Mouse (Mus musculus) midbrain, embryonic 10.5 days (tissue): ENCODE measurements around the gene Sema4f. TPM values are rescaled to one million over a fixed set of nuclear protein-coding genes. Genes with fewer than 3 reads are reported as not detected.

ENCODE experiments used
- DNase-seq: peaks from one replicate; pipeline ENCODE4 v3.0.0-alpha.2; 2017; ENCODE audit warnings: low spot score
- H3K27ac ChIP-seq: fragments of 300-500 bp; sonication (generic); replicated peaks from 2 replicates; pipeline ENCODE4 v1.5.1; 2016; ENCODE audit warnings: mild to moderate bottlenecking
- H3K27me3 ChIP-seq: fragments of 300-500 bp; sonication (generic); 2 replicates; pipeline ENCODE4 v1.6.1; 2016; ENCODE audit warnings: low read depth, mild to moderate bottlenecking; ENCODE audit not compliant: poor library complexity, severe bottlenecking
- H3K36me3 ChIP-seq: fragments of 300-500 bp; sonication (generic); 2 replicates; pipeline ENCODE4 v1.6.1; 2016; ENCODE audit warnings: mild to moderate bottlenecking, moderate library complexity
- H3K4me1 ChIP-seq: fragments of 300-500 bp; sonication (generic); 2 replicates; pipeline ENCODE4 v1.6.1; 2016
- H3K4me3 ChIP-seq: fragments of 300-500 bp; sonication (generic); 2 replicates; pipeline ENCODE4 v1.5.1; 2016; ENCODE audit warnings: mild to moderate bottlenecking, moderate library complexity
- H3K9me3 ChIP-seq: fragments of 300-500 bp; sonication (generic); replicated peaks from 2 replicates; pipeline ENCODE4 v1.6.1; 2016; ENCODE audit warnings: mild to moderate bottlenecking
- WGBS: fragments of 180-500 bp; shearing (Covaris S2); methylation state at CpG from one replicate; pipeline ENCODE4 v1.1.7; 2016; 5-methylcytosine and 5-hydroxymethylcytosine counted together
- polyA plus RNA-seq: library from polyadenylated mRNA; unstranded; fragments of >200 nt; fragmentation: Nextera tagmentation; extraction: Ambion mirVana; gene quantifications from 2 replicates; pipeline ENCODE4 v1.2.1, GENCODE M21; 2016

The Sema4f gene
- polyA plus RNA-seq, 1 experiment from 2014 or later: 2.0 TPM

DNA sequence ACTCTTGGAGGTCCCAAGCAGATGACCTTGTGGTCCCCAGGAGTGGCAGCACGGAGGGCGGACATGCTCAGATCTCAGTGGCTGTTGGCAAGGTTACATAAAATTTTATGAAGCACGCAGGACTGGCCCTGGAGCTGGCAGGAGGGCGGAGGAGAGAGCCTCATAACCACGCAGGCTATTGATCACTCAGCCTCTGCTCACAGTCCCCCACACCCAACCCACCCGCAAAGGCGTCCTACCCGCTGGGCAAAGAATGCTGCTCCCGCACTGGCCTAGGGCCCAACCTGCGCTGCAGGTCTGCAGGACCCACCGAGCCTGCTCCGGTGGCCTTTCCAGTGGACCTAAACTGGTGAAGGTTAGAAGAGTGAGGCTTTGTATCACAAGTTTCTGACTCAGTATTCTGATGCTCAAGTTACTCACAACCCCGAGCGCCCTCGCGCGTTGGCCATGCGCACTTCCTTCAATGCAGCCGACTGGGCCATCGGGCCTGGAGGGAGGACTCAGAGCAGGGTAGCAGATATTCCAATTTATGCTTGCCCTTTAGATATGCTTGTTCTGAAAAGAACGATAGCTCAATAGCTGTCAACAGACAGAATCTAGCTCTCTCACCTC, 58.0 kb downstream of the Sema4f start:
- 50% methylated on average over 21 of the region's 21 CpGs for WGBS
- Histone ChIP-seq H3K27ac (no peak overlapping the region; the same call in 1 of the 2 replicates), H3K4me3 (no peak overlapping the region), H3K4me1 (peaks cover 6% of the 10 kb centered on the region; the same call in 1 of the 2 replicates), H3K27me3 (no peaks in the 10 kb centered on the region), H3K36me3 (no peaks in the 10 kb centered on the region), H3K9me3 (no peaks in the 10 kb centered on the region)
- DNase-seq: peak; percentile 49

DNA sequence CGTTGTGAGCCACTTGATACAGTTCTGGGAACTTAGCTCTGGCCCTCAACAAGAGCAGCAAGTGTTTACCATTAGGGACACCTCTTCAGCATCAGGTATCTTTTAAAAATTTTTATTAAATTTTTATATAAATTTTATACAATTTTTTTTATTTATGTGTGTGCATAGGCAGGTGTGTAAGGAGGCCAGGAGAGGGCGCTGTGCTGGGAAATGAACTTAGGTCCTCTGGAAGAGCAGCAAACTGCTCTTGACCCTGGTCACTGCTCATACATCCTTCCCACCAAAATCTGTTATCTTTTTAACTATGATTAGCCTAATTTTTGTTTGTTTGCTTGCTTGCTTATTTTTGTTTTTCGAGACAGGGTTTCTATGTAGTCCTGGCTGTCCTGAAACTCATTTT, 58.8 kb downstream of the Sema4f start:
- WGBS: 76% methylated on average over 3 of the region's 3 CpGs
- H3K27me3 ChIP-seq: no peaks in the 10 kb centered on the region
- peaks cover 6% of the 10 kb centered on the region; the same call in 1 of the 2 replicates for H3K4me1 ChIP-seq
- no peak for DNase-seq
- H3K27ac ChIP-seq: no peak overlapping the region
- H3K4me3 ChIP-seq: no peak overlapping the region
- H3K36me3 ChIP-seq: no peaks in the 10 kb centered on the region
- H3K9me3 ChIP-seq: no peaks in the 10 kb centered on the region

DNA sequence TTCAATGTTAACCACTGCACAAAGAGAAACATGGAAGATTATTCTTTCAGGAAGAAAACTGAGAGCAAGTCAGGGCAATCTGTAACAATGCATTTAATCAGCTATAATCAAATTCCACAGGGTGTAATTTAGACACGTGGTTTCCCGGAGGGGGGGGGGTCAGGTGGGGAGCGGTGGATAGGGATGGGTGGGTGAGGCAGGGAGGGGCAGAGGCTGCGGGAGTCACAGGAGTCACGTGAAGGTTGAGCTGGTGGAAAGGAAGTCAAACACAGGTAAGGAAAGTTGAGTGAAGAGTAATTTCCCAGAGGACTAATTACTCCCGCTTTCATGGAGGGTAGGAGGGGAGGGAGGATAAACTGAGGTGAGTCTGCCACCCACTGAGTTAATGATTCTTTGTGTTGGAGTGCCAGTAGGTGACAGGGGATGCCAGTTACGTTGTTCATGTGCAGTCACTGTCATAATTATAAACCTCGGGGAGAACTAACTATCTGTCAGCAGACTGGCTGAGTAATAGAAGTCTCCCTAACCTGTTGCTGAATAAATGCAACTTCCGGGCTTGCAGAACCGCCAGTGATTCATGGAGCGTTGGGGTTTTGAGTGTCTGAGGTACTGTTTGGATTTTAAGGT, 60.0 kb downstream of the Sema4f start:
- no peak for DNase-seq
- H3K9me3 ChIP-seq: no peaks in the 10 kb centered on the region
- no peaks in the 10 kb centered on the region for H3K27me3 ChIP-seq
- no peaks in the 10 kb centered on the region for H3K36me3 ChIP-seq
- peaks cover 6% of the 10 kb centered on the region; the same call in 1 of the 2 replicates for H3K4me1 ChIP-seq
- no peak overlapping the region for H3K4me3 ChIP-seq
- no peak overlapping the region for H3K27ac ChIP-seq
- WGBS: 75% methylated on average over 11 of the region's 11 CpGs

DNA sequence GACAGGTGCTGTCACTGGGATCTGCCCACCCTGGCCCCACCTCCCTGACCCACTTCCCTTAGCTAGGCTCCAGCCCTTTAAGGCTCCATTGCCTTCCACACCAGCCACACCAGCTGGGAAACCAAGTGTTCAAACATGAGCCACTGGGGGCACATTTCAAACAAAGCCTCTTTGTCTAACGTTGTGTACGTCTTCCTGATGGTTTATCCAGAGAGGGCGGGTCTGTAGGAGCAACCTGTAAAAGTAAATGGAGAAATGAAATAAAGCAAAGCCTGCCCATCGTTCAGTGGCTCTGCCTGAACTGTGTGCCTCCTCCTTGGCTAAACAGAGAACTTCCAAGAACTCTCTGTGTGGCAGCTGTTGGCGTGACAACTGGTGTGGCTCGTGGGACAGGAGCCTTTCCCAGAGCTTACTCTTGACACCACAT, 64.0 kb downstream of the Sema4f start:
- no peaks in the 10 kb centered on the region for H3K4me1 ChIP-seq
- no peak overlapping the region for H3K4me3 ChIP-seq
- no peaks in the 10 kb centered on the region for H3K27me3 ChIP-seq
- H3K9me3 ChIP-seq: no peaks in the 10 kb centered on the region
- H3K27ac ChIP-seq: no peak overlapping the region
- H3K36me3 ChIP-seq: no peaks in the 10 kb centered on the region
- 79% methylated on average over 6 of the region's 6 CpGs for WGBS
- no peak for DNase-seq

DNA sequence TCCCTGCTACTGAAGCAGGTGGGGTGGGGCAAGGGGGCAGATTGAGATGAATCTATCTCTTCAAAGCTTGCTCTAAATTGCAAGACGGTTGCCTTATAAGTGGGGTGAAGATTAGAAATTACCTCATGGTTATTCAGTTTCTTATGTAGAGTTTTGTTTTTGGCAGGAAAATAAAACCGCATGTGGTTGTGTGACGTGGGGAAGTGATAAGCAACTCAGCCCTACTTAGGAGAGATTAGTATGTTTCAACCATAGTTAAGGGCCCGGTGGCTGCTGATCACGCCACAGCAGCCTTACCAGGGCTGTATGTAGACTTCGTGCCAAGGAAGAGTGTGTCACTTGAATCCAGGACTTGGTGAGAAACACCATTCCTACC, 67.2 kb downstream of the Sema4f start:
- H3K4me3 ChIP-seq: no peak overlapping the region
- WGBS: 88% methylated on average over 6 of the region's 6 CpGs
- no peaks in the 10 kb centered on the region for H3K36me3 ChIP-seq

DNA sequence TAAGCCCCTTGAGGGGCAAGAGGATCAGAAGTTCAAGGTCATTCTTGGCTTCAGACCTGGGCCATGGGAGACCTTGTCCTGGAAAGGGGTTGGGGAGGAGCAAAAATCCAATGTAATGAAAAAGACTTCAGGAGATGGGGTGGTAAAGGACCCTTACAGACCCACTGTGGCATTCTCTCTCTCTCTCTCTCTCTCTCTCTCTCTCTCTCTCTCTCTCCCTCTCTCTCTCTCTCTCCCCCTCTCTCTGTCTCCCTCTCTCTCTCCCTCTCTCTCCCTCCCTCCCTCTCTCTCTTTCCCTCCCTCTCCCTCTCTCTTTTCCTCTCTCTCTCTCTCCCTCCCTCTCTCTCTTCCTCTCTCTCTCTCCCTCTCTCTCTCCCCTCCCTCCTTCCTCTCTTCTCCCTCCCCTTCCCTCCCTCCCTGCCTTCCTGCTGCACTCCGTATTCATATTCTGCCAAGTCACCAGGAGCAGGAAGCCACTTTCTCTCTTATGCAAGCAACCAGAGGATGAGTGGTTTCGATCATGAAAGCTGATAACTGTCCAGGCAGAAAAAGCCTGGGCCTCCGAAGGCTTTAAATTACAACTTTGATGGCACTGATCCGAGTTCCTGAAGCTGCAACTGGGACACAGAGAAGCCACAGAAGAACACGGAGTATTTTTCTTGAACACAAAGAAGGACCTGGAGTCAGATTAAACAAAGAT, 67.8 kb downstream of the Sema4f start:
- H3K27me3 ChIP-seq: no peaks in the 10 kb centered on the region
- no peak for DNase-seq
- H3K4me1 ChIP-seq: no peaks in the 10 kb centered on the region
- WGBS: 49% methylated on average over 5 of the region's 5 CpGs
- H3K36me3 ChIP-seq: no peaks in the 10 kb centered on the region
- H3K27ac ChIP-seq: no peak overlapping the region
- no peaks in the 10 kb centered on the region for H3K9me3 ChIP-seq
- no peak overlapping the region for H3K4me3 ChIP-seq

More for the DNA sequence above, 67.2 kb downstream of the Sema4f start:
- no peaks in the 10 kb centered on the region for H3K9me3 ChIP-seq
- H3K4me1 ChIP-seq: no peaks in the 10 kb centered on the region
- no peak for DNase-seq
- H3K27me3 ChIP-seq: no peaks in the 10 kb centered on the region
- H3K27ac ChIP-seq: no peak overlapping the region

DNA sequence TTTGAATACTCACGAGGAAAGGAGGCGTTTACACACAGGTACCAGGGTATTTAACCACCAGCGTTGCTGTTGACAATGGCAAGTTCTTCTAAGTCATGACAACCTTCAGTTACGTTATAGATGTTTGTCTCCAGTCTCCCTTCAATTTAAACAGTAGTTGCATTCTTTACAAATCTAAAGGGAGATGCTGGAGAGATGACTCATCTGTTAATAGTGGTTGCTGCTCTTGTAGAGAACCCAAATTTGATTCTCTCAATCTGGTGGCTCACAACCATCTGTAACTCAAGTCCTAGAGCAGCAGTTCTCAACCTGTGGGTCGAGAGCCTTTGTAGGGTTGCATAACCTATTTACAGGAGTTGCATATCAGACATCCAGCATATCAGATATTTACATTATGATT, 71.1 kb downstream of the Sema4f start:
- H3K27me3 ChIP-seq: no peaks in the 10 kb centered on the region
- no peaks in the 10 kb centered on the region for H3K4me1 ChIP-seq
- no peaks in the 10 kb centered on the region; the same call in 1 of the 2 replicates for H3K9me3 ChIP-seq
- H3K4me3 ChIP-seq: no peak overlapping the region
- no peak overlapping the region for H3K27ac ChIP-seq
- DNase-seq: no peak
- WGBS: 82% methylated on average over 5 of the region's 5 CpGs
- H3K36me3 ChIP-seq: no peaks in the 10 kb centered on the region

DNA sequence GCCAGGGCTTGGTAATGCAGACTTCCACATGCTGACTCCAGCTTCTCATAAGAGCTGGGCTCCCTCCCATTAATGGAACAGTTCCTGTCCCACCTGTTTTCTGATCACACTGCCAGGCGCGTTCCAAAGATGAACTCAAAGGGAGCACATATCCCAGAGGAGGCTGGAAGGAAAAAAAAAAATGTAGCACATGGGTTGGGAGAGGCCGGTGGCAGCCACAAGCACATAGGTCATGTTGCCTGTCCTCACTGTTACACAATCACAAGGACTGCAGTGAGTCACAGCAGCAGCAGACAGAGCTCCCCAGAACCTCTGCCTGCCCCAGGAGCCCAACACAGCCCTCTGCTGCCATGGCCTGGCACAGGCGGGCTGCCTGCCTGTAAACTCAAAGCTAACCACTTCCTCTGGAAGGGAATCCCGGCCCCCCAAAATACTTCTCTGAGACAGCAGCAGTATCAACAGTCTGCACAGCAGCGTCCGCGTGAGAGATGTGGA, 76.1 kb downstream of the Sema4f start:
- Histone ChIP-seq H3K27ac (0 out of 2 replicates have a peak overlapping the region, but pooled peaks have one; percentile 4), H3K36me3 (no peaks in the 10 kb centered on the region), H3K9me3 (no peaks in the 10 kb centered on the region; the same call in 1 of the 2 replicates), H3K27me3 (no peaks in the 10 kb centered on the region), H3K4me1 (peaks cover 13% of the 10 kb centered on the region), H3K4me3 (no peak overlapping the region)
- 84% methylated on average over 8 of the region's 8 CpGs for WGBS
- DNase-seq: no peak

DNA sequence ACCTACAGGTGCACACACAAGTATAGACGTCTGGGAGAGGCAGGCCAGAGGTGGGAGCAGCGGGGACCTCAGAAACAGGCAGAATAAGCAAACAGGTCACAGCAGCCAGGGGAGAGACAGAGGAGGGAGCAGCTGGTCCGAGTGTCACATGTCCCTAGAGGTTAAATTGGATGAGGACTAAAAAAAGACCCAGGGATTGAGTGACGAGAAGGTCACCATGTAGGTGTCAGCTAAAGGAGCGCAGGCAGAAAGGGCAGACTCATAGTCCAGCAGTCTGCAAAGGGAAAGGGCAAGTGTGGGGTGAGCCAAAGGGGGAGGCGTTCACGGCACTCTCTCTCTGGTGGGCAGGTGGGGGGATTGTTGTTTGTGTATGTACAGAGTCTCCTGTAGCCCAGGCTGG, 77.1 kb downstream of the Sema4f start:
- Histone ChIP-seq H3K4me1 (peaks cover 13% of the 10 kb centered on the region), H3K9me3 (no peaks in the 10 kb centered on the region; the same call in 1 of the 2 replicates), H3K27me3 (no peaks in the 10 kb centered on the region), H3K27ac (no peak overlapping the region; the same call in 1 of the 2 replicates), H3K36me3 (no peaks in the 10 kb centered on the region), H3K4me3 (no peak overlapping the region)
- WGBS: 41% methylated on average over 7 of the region's 7 CpGs
- DNase-seq: no peak

DNA sequence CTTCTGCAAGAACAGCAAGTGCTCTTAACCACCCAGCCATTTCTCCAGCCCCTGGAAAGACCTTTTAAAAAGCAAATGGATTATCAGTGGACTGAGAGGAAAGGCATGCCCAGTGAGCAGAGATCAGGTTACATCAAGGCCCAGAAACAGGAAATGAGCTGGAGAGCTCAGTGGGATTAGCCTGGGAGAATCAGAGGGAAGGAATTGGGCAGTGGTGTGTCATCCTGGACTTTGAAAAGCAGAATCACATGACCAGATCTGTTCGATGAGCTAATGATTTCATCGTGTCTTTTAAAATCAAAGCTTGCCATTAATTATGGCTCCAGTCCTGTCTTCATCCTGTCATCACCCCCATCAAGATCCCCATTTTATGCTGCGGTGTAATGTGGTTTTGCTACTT, 77.5 kb downstream of the Sema4f start:
- WGBS: 51% methylated on average over 3 of the region's 3 CpGs
- Histone ChIP-seq H3K9me3 (no peaks in the 10 kb centered on the region; the same call in 1 of the 2 replicates), H3K4me1 (peaks cover 13% of the 10 kb centered on the region), H3K27ac (no peak overlapping the region), H3K4me3 (no peak overlapping the region), H3K27me3 (no peaks in the 10 kb centered on the region), H3K36me3 (no peaks in the 10 kb centered on the region)
- no peak for DNase-seq
